Mouse (Mus musculus): Measurements from ENCODE around the gene A830031A19Rik.

The A830031A19Rik gene

GRCm38 (mm10) chr11:24096483-24096882 lies 21.6 kb upstream of the A830031A19Rik start:
- in situ Hi-C loops (cut with MboI, MseI), result no loop called here

GRCm38 (mm10) chr11:24095656-24096353 lies 21.0 kb upstream of the A830031A19Rik start:
- in situ Hi-C loops (cut with MboI, MseI), result no loop called here

GRCm38 (mm10) chr11:24095236-24095635 lies 20.4 kb upstream of the A830031A19Rik start:
- in situ Hi-C loops (cut with MboI, MseI), result no loop called here

GRCm38 (mm10) chr11:24094086-24094487 lies 19.2 kb upstream of the A830031A19Rik start:
- in situ Hi-C loops (cut with MboI, MseI), result no loop called here

GRCm38 (mm10) chr11:24092618-24093017 lies 17.8 kb upstream of the A830031A19Rik start:
- in situ Hi-C loops (cut with MboI, MseI), result no loop called here

- in situ Hi-C loops (cut with MboI, MseI), result no loop called here
Measured at GRCm38 (mm10) chr11:24091393-24092080, 16.7 kb upstream of the A830031A19Rik start.

GRCm38 (mm10) chr11:24090443-24090842 lies 15.6 kb upstream of the A830031A19Rik start:
- in situ Hi-C loops (cut with MboI, MseI), result no loop called here

GRCm38 (mm10) chr11:24087069-24087468 lies 12.2 kb upstream of the A830031A19Rik start:
- in situ Hi-C loops (cut with MboI, MseI), result no loop called here

- in situ Hi-C loops (cut with MboI, MseI), result no loop called here
Measured at GRCm38 (mm10) chr11:24085986-24086385, 11.1 kb upstream of the A830031A19Rik start.

GRCm38 (mm10) chr11:24084590-24084989 lies 9.7 kb upstream of the A830031A19Rik start:
- in situ Hi-C loops (cut with MboI, MseI), result no loop called here

- in situ Hi-C loops (cut with MboI, MseI), result no loop called here
Measured at GRCm38 (mm10) chr11:24084077-24084476, 9.2 kb upstream of the A830031A19Rik start.

GRCm38 (mm10) chr11:24083423-24083822 lies 8.6 kb upstream of the A830031A19Rik start:
- in situ Hi-C loops (cut with MboI, MseI), result no loop called here

- in situ Hi-C loops (cut with MboI, MseI), result no loop called here
Measured at GRCm38 (mm10) chr11:24083076-24083405, 8.2 kb upstream of the A830031A19Rik start.

GRCm38 (mm10) chr11:24082385-24083075 lies 7.7 kb upstream of the A830031A19Rik start:
- in situ Hi-C loops (cut with MboI, MseI), result no loop called here

GRCm38 (mm10) chr11:24081687-24082384 lies 7.0 kb upstream of the A830031A19Rik start:
- in situ Hi-C loops (cut with MboI, MseI), result no loop called here

- in situ Hi-C loops (cut with MboI, MseI), result no loop called here
Measured at GRCm38 (mm10) chr11:24081016-24081686, 6.3 kb upstream of the A830031A19Rik start.

- in situ Hi-C loops (cut with MboI, MseI), result no loop called here
Measured at GRCm38 (mm10) chr11:24080541-24080940, 5.7 kb upstream of the A830031A19Rik start.

GRCm38 (mm10) chr11:24079392-24080391 lies 4.8 kb upstream of the A830031A19Rik start:
- in situ Hi-C loops (cut with MboI, MseI), result no loop called here

GRCm38 (mm10) chr11:24078706-24079316 lies 4.0 kb upstream of the A830031A19Rik start:
- in situ Hi-C loops (cut with MboI, MseI), result no loop called here

Data from T-helper 17 cell (primary cell).